Mouse (Mus musculus) kidney, embryonic 14.5 days (tissue): Measurements from ENCODE around the gene Pdzd2. TPM values are rescaled to one million over a fixed set of nuclear protein-coding genes. Genes with fewer than 3 reads are reported as not detected.

Source experiments
- ATAC-seq: fragments of 200-750 bp; cut with Nextera tagmentation; 2 replicates; pipeline ENCODE4 v1.8.0; 2017; ENCODE audit warnings: moderate number of reproducible peaks, mild to moderate bottlenecking, moderate TSS enrichment, moderate library complexity; ENCODE audit not compliant: low FRiP score, low TSS enrichment
- H3K27ac ChIP-seq: fragments of 300-500 bp; sonication (generic); 2 replicates; pipeline ENCODE4 v1.5.1; 2014; ENCODE audit warnings: low read depth, mild to moderate bottlenecking, low read length, moderate library complexity, mixed read lengths
- H3K27me3 ChIP-seq: fragments of 300-500 bp; sonication (generic); 2 replicates; pipeline ENCODE4 v1.6.1; 2014; ENCODE audit warnings: mild to moderate bottlenecking, low read length; ENCODE audit not compliant: control insufficient read depth, insufficient read depth
- H3K36me3 ChIP-seq: fragments of 300-500 bp; sonication (generic); 2 replicates; pipeline ENCODE4 v1.6.1; 2014; ENCODE audit warnings: low read length, mixed read lengths; ENCODE audit not compliant: control insufficient read depth, insufficient read depth
- H3K4me1 ChIP-seq: fragments of 300-500 bp; sonication (generic); 2 replicates; pipeline ENCODE4 v1.6.1; 2014; ENCODE audit warnings: low read length, mixed read lengths; ENCODE audit not compliant: control insufficient read depth, insufficient read depth
- H3K4me2 ChIP-seq: fragments of 300-500 bp; sonication (generic); replicated peaks from 2 replicates; pipeline ENCODE4 v1.6.1; 2014; ENCODE audit warnings: low read depth, mild to moderate bottlenecking, low read length
- H3K4me3 ChIP-seq: fragments of 300-500 bp; sonication (generic); 2 replicates; pipeline ENCODE4 v1.5.1; 2014; ENCODE audit warnings: mild to moderate bottlenecking, low read length
- H3K9ac ChIP-seq: fragments of 300-500 bp; sonication (generic); 2 replicates; pipeline ENCODE4 v1.6.1; 2014; ENCODE audit warnings: low read depth, mild to moderate bottlenecking, low read length, moderate library complexity
- H3K9me3 ChIP-seq: fragments of 300-500 bp; sonication (generic); 2 replicates; pipeline ENCODE4 v1.6.1; 2016; ENCODE audit warnings: low read length; ENCODE audit not compliant: control insufficient read depth
- WGBS: fragments of 180-500 bp; shearing (Covaris S2); extraction: QIAGEN DNeasy Blood & Tissue Kit; methylation state at CpG from one replicate; pipeline ENCODE4 v1.1.7; 2014; 5-methylcytosine and 5-hydroxymethylcytosine counted together
- polyA plus RNA-seq: library from polyadenylated mRNA; unstranded; fragments of >200 nt; fragmentation: Nextera tagmentation; extraction: Ambion mirVana; gene quantifications from 2 replicates; pipeline ENCODE4 v1.2.1, GENCODE M21; 2014

Pdzd2 gene
- polyA plus RNA-seq, 1 experiment from 2014 or later: 43.7 TPM

GRCm38 (mm10) chr15:12408205-12408604 lies 331.5 kb downstream of the Pdzd2 start:
- Histone ChIP-seq H3K27me3 (no peaks in the 10 kb centered on the region), H3K9me3 (no peaks in the 10 kb centered on the region), H3K9ac (no peak overlapping the region), H3K4me2 (no peak overlapping the region), H3K27ac (no peak overlapping the region), H3K4me3 (no peak overlapping the region), H3K4me1 (no peaks in the 10 kb centered on the region), H3K36me3 (peaks cover 3% of the 10 kb centered on the region; the same call in 1 of the 2 replicates)
- no peak for ATAC-seq
- WGBS: 81% methylated on average over 8 of the region's 8 CpGs

- no peak overlapping the region for H3K9ac ChIP-seq
- no peaks in the 10 kb centered on the region for H3K4me1 ChIP-seq
- no peak overlapping the region for H3K4me3 ChIP-seq
- no peaks in the 10 kb centered on the region for H3K9me3 ChIP-seq
- 92% methylated on average over 5 of the region's 5 CpGs for WGBS
- no peaks in the 10 kb centered on the region for H3K27me3 ChIP-seq
- ATAC-seq: no peak
- H3K27ac ChIP-seq: no peak overlapping the region
- H3K36me3 ChIP-seq: peaks cover 6% of the 10 kb centered on the region; the same call in 1 of the 2 replicates
- no peak overlapping the region for H3K4me2 ChIP-seq
These were observed 334.1 kb downstream of the Pdzd2 start for GRCm38 (mm10) chr15:12405592-12405991.

GRCm38 (mm10) chr15:12397032-12397431 lies 342.7 kb downstream of the Pdzd2 start:
- H3K9ac ChIP-seq: no peak overlapping the region
- H3K9me3 ChIP-seq: no peaks in the 10 kb centered on the region
- H3K27me3 ChIP-seq: no peaks in the 10 kb centered on the region
- H3K4me3 ChIP-seq: no peak overlapping the region
- no peak overlapping the region for H3K4me2 ChIP-seq
- H3K27ac ChIP-seq: no peak overlapping the region
- H3K4me1 ChIP-seq: no peaks in the 10 kb centered on the region
- ATAC-seq: no peak
- peaks cover 12% of the 10 kb centered on the region; the same call in 1 of the 2 replicates for H3K36me3 ChIP-seq
- WGBS: 79% methylated on average over 6 of the region's 6 CpGs

GRCm38 (mm10) chr15:12394758-12395157 lies 345.0 kb downstream of the Pdzd2 start:
- WGBS: 60% methylated on average over 10 of the region's 10 CpGs
- Histone ChIP-seq H3K9ac (no peak overlapping the region), H3K36me3 (peaks cover 8% of the 10 kb centered on the region; the same call in 1 of the 2 replicates), H3K9me3 (no peaks in the 10 kb centered on the region), H3K4me1 (no peaks in the 10 kb centered on the region), H3K4me3 (no peak overlapping the region), H3K27ac (no peak overlapping the region), H3K27me3 (no peaks in the 10 kb centered on the region), H3K4me2 (no peak overlapping the region)
- ATAC-seq: no peak

- no peak; the same call in 1 of the 2 replicates for ATAC-seq
- H3K9ac ChIP-seq: no peak overlapping the region
- H3K27ac ChIP-seq: no peak overlapping the region
These were observed 350.8 kb downstream of the Pdzd2 start for GRCm38 (mm10) chr15:12388726-12389489.

GRCm38 (mm10) chr15:12384679-12385078 lies 355.0 kb downstream of the Pdzd2 start:
- no peak overlapping the region for H3K4me2 ChIP-seq
- no peak overlapping the region for H3K27ac ChIP-seq
- no peaks in the 10 kb centered on the region for H3K4me1 ChIP-seq
- no peak overlapping the region for H3K9ac ChIP-seq
- peaks cover 24% of the 10 kb centered on the region; the same call in 1 of the 2 replicates for H3K36me3 ChIP-seq
- H3K9me3 ChIP-seq: no peaks in the 10 kb centered on the region
- H3K4me3 ChIP-seq: no peak overlapping the region
- no peaks in the 10 kb centered on the region for H3K27me3 ChIP-seq
- WGBS: 70% methylated on average over 12 of the region's 13 CpGs
- peak; percentile 40; the same call in 1 of the 2 replicates for ATAC-seq

More at GRCm38 (mm10) chr15:12388726-12389489, 350.8 kb downstream of the Pdzd2 start:
- peaks cover 24% of the 10 kb centered on the region; the same call in 1 of the 2 replicates for H3K36me3 ChIP-seq
- no peaks in the 10 kb centered on the region for H3K9me3 ChIP-seq
- H3K4me3 ChIP-seq: no peak overlapping the region
- no peak overlapping the region for H3K4me2 ChIP-seq
- H3K4me1 ChIP-seq: no peaks in the 10 kb centered on the region
- H3K27me3 ChIP-seq: no peaks in the 10 kb centered on the region
- WGBS: 67% methylated on average over 15 of the region's 15 CpGs

GRCm38 (mm10) chr15:12380548-12380947 lies 359.2 kb downstream of the Pdzd2 start:
- H3K4me1 ChIP-seq: peaks cover 8% of the 10 kb centered on the region
- H3K27me3 ChIP-seq: no peaks in the 10 kb centered on the region
- no peak overlapping the region for H3K9ac ChIP-seq
- H3K27ac ChIP-seq: no peak overlapping the region
- no peak overlapping the region for H3K4me2 ChIP-seq
- no peak for ATAC-seq
- H3K9me3 ChIP-seq: no peaks in the 10 kb centered on the region
- no peak overlapping the region for H3K4me3 ChIP-seq
- WGBS: 50% methylated on average over 5 of the region's 5 CpGs
- H3K36me3 ChIP-seq: peaks cover 8% of the 10 kb centered on the region; the same call in 1 of the 2 replicates

GRCm38 (mm10) chr15:12380057-12380456 lies 359.7 kb downstream of the Pdzd2 start:
- Histone ChIP-seq H3K4me3 (no peak overlapping the region), H3K9me3 (no peaks in the 10 kb centered on the region), H3K27ac (no peak overlapping the region), H3K4me1 (peaks cover 8% of the 10 kb centered on the region), H3K4me2 (no peak overlapping the region), H3K27me3 (no peaks in the 10 kb centered on the region), H3K36me3 (peaks cover 3% of the 10 kb centered on the region; the same call in 1 of the 2 replicates), H3K9ac (no peak overlapping the region)
- 86% methylated on average over 3 of the region's 3 CpGs for WGBS
- no peak for ATAC-seq

- 79% methylated on average over 10 of the region's 10 CpGs for WGBS
- peaks cover 6% of the 10 kb centered on the region; the same call in 1 of the 2 replicates for H3K36me3 ChIP-seq
- H3K27me3 ChIP-seq: no peaks in the 10 kb centered on the region
- peaks cover 17% of the 10 kb centered on the region for H3K4me1 ChIP-seq
- H3K4me2 ChIP-seq: no peak overlapping the region
- no peak overlapping the region for H3K27ac ChIP-seq
- no peaks in the 10 kb centered on the region for H3K9me3 ChIP-seq
- ATAC-seq: no peak
- no peak overlapping the region for H3K4me3 ChIP-seq
- H3K9ac ChIP-seq: no peak overlapping the region
These were observed 361.9 kb downstream of the Pdzd2 start for GRCm38 (mm10) chr15:12377800-12378199.
